Mouse (Mus musculus) intestine, embryonic 16.5 days (tissue): ENCODE data around the gene Rab31. TPM values are rescaled to one million over a fixed set of nuclear protein-coding genes. Genes with fewer than 3 reads are reported as not detected.

Experiments
- ATAC-seq: fragments of 200-750 bp; cut with Nextera tagmentation; 2 replicates; pipeline ENCODE4 v1.8.0; 2017; ENCODE audit warnings: moderate TSS enrichment, moderate library complexity
- H3K27ac ChIP-seq: fragments of 300-500 bp; sonication (generic); 2 replicates; pipeline ENCODE4 v1.5.1; 2014; ENCODE audit warnings: mild to moderate bottlenecking, low read length
- H3K27me3 ChIP-seq: fragments of 300-500 bp; sonication (generic); replicated peaks from 2 replicates; pipeline ENCODE4 v1.6.1; 2014; ENCODE audit warnings: low read length, control low read depth, mixed read lengths; ENCODE audit not compliant: control insufficient read depth, insufficient read depth
- H3K36me3 ChIP-seq: fragments of 300-500 bp; sonication (generic); 2 replicates; pipeline ENCODE4 v1.6.1; 2014; ENCODE audit warnings: low read length, control low read depth; ENCODE audit not compliant: control insufficient read depth, insufficient read depth
- H3K4me1 ChIP-seq: fragments of 300-500 bp; sonication (generic); 2 replicates; pipeline ENCODE4 v1.6.1; 2014; ENCODE audit warnings: low read length, control low read depth, mixed read lengths; ENCODE audit not compliant: control insufficient read depth, insufficient read depth
- H3K4me2 ChIP-seq: fragments of 300-500 bp; sonication (generic); 2 replicates; pipeline ENCODE4 v1.6.1; 2014; ENCODE audit warnings: low read depth, low read length, control low read depth
- H3K4me3 ChIP-seq: fragments of 300-500 bp; sonication (generic); 2 replicates; pipeline ENCODE4 v1.5.1; 2014; ENCODE audit warnings: mild to moderate bottlenecking, low read length
- H3K9ac ChIP-seq: fragments of 300-500 bp; sonication (generic); 2 replicates; pipeline ENCODE4 v1.6.1; 2014; ENCODE audit warnings: low read depth, low read length
- H3K9me3 ChIP-seq: fragments of 300-500 bp; sonication (generic); 2 replicates; pipeline ENCODE4 v1.6.1; 2016; ENCODE audit warnings: low read length, control low read depth; ENCODE audit not compliant: control insufficient read depth
- WGBS: fragments of 180-500 bp; shearing (Covaris S2); extraction: QIAGEN DNeasy Blood & Tissue Kit; methylation state at CpG from one replicate; pipeline ENCODE4 v1.1.7; 2014; 5-methylcytosine and 5-hydroxymethylcytosine counted together
- polyA plus RNA-seq: library from polyadenylated mRNA; unstranded; fragments of >200 nt; fragmentation: Nextera tagmentation; extraction: Ambion mirVana; gene quantifications from 2 replicates; pipeline ENCODE4 v1.2.1, GENCODE M21; 2015

Rab31 gene
- polyA plus RNA-seq, 1 experiment from 2014 or later, result 26.8 TPM

GRCm38 (mm10) chr17:65770982-65771915 lies 1.3 kb downstream of the Rab31 start:
- Histone ChIP-seq H3K36me3 (no peaks in the 10 kb centered on the region), H3K27me3 (no peaks in the 10 kb centered on the region), H3K9ac (peak overlapping the region; percentile 82), H3K9me3 (no peaks in the 10 kb centered on the region), H3K4me3 (peak overlapping the region; percentile 78), H3K4me1 (peaks cover 25% of the 10 kb centered on the region; the same call in 1 of the 2 replicates), H3K27ac (no peak overlapping the region), H3K4me2 (peak overlapping the region; percentile 98)
- no peak for ATAC-seq
- 41% methylated on average over 17 of the region's 17 CpGs for WGBS

- Histone ChIP-seq H3K36me3 (no peaks in the 10 kb centered on the region), H3K27me3 (no peaks in the 10 kb centered on the region), H3K9ac (no peak overlapping the region), H3K4me2 (no peak overlapping the region), H3K9me3 (no peaks in the 10 kb centered on the region), H3K4me3 (no peak overlapping the region), H3K4me1 (peaks cover 21% of the 10 kb centered on the region; the same call in 1 of the 2 replicates), H3K27ac (no peak overlapping the region)
- ATAC-seq, result no peak
- WGBS, result 63% methylated on average over 5 of the region's 5 CpGs
Measured at GRCm38 (mm10) chr17:65768486-65768885, 4.1 kb downstream of the Rab31 start.

DNA sequence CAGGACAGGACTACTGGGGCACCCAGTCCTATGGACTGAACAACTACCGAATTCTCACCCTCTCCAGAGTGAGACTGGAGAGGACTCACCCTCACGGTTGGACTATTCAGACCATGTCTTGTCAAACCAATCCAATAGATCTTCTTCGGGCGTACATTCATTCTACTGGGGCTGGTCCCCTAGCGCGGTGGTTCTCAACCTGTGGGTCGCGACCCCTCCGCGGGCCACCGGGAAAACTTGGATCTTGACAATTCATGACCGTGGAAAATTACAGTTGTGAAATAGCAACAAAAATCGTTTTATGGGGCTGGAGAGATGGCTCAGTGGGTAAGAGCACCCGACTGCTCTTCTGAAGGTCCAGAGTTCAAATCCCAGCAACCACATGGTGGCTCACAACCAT lies 9.3 kb downstream of the Rab31 start:
- Histone ChIP-seq H3K4me2 (no peak overlapping the region), H3K36me3 (no peaks in the 10 kb centered on the region), H3K9me3 (no peaks in the 10 kb centered on the region), H3K4me1 (peaks cover 1% of the 10 kb centered on the region; the same call in 1 of the 2 replicates), H3K9ac (no peak overlapping the region), H3K27ac (no peak overlapping the region), H3K4me3 (no peak overlapping the region), H3K27me3 (no peaks in the 10 kb centered on the region)
- 94% methylated on average over 14 of the region's 14 CpGs for WGBS
- ATAC-seq, result no peak

DNA sequence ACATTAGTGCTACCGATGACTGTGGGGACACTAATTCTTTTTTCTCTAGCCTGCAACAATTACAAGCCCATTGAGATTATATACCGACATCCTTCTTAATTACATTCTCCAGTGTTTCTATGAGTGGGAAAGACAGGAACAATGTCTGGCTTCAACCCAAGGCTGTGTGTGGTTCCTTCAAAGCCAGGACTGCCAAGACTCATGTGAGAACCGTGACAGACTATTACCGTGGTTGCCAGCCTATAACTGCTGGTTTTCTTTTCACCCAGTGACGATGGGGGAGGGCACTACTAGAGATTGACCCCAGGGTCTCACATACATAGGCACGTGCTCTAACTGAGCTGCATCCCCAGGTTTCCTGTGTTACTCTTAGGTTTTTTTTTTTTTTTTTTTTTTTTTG lies 15.4 kb downstream of the Rab31 start:
- no peak for ATAC-seq
- Histone ChIP-seq H3K9me3 (no peaks in the 10 kb centered on the region), H3K36me3 (no peaks in the 10 kb centered on the region), H3K4me2 (no peak overlapping the region), H3K4me1 (no peaks in the 10 kb centered on the region), H3K4me3 (no peak overlapping the region), H3K27ac (no peak overlapping the region), H3K9ac (no peak overlapping the region), H3K27me3 (no peaks in the 10 kb centered on the region)
- 69% methylated on average over 6 of the region's 6 CpGs for WGBS

DNA sequence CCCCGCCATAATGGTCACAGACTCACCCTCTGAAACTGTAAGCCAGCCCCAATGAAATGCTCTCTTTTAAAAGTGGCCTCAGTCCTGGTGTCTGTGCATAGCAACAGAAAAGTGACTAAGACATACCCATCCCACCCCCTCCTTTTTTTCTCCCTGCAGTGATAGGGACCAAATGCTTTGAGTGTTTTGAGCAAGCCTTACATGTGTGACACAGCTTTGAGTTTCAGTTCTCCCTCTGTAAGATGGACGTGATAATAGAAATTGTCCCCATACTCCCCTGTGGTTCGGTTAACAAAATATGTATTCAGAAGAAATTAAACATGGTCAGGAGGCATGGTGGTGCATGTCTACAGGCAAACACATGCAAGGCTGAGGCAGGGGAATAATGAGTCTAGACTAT lies 16.7 kb downstream of the Rab31 start:
- Histone ChIP-seq H3K27me3 (no peaks in the 10 kb centered on the region), H3K9me3 (no peaks in the 10 kb centered on the region), H3K9ac (no peak overlapping the region), H3K4me2 (no peak overlapping the region), H3K36me3 (no peaks in the 10 kb centered on the region), H3K27ac (no peak overlapping the region), H3K4me3 (no peak overlapping the region), H3K4me1 (no peaks in the 10 kb centered on the region)
- WGBS, result 93% methylated on average over 3 of the region's 3 CpGs
- no peak for ATAC-seq

DNA sequence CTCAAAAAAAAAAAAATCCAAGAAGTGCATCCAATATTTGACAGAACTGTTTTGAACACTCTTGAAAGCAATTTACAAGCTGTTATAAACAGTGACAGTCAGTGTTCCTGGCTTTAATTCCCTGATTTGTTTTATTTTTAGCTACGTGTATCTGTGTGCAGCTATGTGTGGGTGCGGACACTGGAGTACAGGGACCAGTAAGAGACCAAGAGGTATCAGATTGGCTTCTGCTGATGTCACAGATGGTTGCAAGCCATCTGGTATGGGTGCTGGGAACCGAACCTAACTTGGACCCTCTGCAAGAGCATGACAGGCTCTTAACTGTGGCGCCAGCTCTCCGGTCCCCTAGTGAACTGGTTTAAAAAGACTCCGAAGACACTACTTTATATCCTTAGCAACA lies 19.4 kb downstream of the Rab31 start:
- Histone ChIP-seq H3K4me1 (no peaks in the 10 kb centered on the region), H3K36me3 (no peaks in the 10 kb centered on the region), H3K9me3 (0 out of 2 replicates have a peak, but pooled peaks cover 3% of the 10 kb centered on the region), H3K9ac (no peak overlapping the region), H3K27ac (no peak overlapping the region), H3K4me3 (no peak overlapping the region), H3K4me2 (no peak overlapping the region), H3K27me3 (no peaks in the 10 kb centered on the region)
- ATAC-seq, result no peak
- WGBS, result 92% methylated on average over 6 of the region's 6 CpGs

- Histone ChIP-seq H3K27me3 (no peaks in the 10 kb centered on the region), H3K9me3 (0 out of 2 replicates have a peak, but pooled peaks cover 3% of the 10 kb centered on the region)
- ATAC-seq, result no peak
Measured at GRCm38 (mm10) chr17:65750301-65750700, 22.3 kb downstream of the Rab31 start.

DNA sequence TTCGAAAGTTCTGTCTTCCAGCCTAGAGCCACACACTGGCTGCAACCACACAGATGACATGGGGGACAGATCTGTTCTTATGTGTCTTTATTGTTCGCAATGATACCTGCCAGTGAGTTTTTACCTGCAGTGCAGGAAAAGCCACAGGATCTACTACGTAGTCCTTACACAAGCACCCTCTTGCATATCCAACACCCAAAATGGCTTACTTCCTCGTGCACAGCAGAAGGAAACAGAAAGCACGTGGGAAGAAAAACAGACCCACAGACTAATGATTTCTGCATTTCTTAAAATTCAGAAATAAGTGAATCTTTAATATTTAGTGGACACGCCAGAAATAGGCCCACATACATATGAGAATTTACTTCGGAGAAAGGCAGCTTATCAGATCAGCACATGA lies 22.7 kb downstream of the Rab31 start:
- Histone ChIP-seq H3K9me3 (0 out of 2 replicates have a peak, but pooled peaks cover 3% of the 10 kb centered on the region), H3K9ac (no peak overlapping the region), H3K27ac (no peak overlapping the region), H3K27me3 (no peaks in the 10 kb centered on the region), H3K36me3 (no peaks in the 10 kb centered on the region), H3K4me1 (no peaks in the 10 kb centered on the region), H3K4me2 (no peak overlapping the region), H3K4me3 (no peak overlapping the region)
- 92% methylated on average over 7 of the region's 7 CpGs for WGBS
- ATAC-seq, result no peak

More at GRCm38 (mm10) chr17:65750301-65750700, 22.3 kb downstream of the Rab31 start:
- Histone ChIP-seq H3K4me1 (no peaks in the 10 kb centered on the region), H3K36me3 (no peaks in the 10 kb centered on the region), H3K27ac (no peak overlapping the region), H3K4me3 (no peak overlapping the region), H3K9ac (no peak overlapping the region), H3K4me2 (no peak overlapping the region)

DNA sequence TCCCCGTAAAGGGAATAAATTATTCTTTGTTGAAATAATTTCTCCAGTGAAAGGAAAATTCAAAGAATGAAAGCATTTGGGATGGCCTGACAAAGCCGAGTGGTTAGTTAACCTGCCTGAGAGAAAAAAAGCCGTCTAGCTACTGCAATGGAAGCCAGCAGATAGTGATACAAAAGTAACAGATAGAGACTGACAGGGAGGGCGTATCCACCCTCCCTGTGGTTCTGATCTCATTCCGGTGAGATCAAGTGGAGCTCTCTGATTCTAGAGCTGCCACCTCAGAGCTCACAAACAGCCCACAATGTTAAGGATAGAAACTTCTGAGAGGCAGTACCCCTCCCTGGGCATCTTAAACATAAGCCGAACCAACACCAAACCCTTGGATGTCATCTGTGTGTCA lies 23.6 kb downstream of the Rab31 start:
- ATAC-seq, result no peak
- Histone ChIP-seq H3K4me3 (no peak overlapping the region), H3K27me3 (no peaks in the 10 kb centered on the region), H3K4me2 (no peak overlapping the region), H3K4me1 (no peaks in the 10 kb centered on the region), H3K9me3 (0 out of 2 replicates have a peak, but pooled peaks cover 3% of the 10 kb centered on the region), H3K27ac (no peak overlapping the region), H3K9ac (no peak overlapping the region), H3K36me3 (no peaks in the 10 kb centered on the region)
- 84% methylated on average over 6 of the region's 6 CpGs for whole genome bisulfite sequencing
